Mouse (Mus musculus) bone marrow, adult 2 months (tissue): Measurements from ENCODE around the gene Ptges. TPM values are rescaled to one million over a fixed set of nuclear protein-coding genes. Genes with fewer than 3 reads are reported as not detected.

Experiments used
- H3K27ac ChIP-seq: fragments of 200-500 bp; 2 replicates; pipeline ENCODE4 v1.5.1; 2012; ENCODE audit warnings: low read depth, mild to moderate bottlenecking, control low read depth, inconsistent platforms, low read length; ENCODE audit not compliant: control insufficient read depth, poor library complexity, insufficient read depth
- H3K4me1 ChIP-seq: fragments of 200-500 bp; 2 replicates; pipeline ENCODE4 v1.6.1; 2011; ENCODE audit warnings: low read length; ENCODE audit not compliant: control insufficient read depth, insufficient read depth
- H3K4me3 ChIP-seq: fragments of 200-500 bp; replicated peaks from 2 replicates; pipeline ENCODE3; 2011; ENCODE audit warnings: mild to moderate bottlenecking, low read depth, low read length, control low read depth; ENCODE audit not compliant: control insufficient read depth
- CTCF ChIP-seq: fragments of 200-500 bp; IDR thresholded peaks from 2 replicates; pipeline ENCODE4 v1.5.1; 2011; ENCODE audit warnings: low read length, control low read depth; ENCODE audit not compliant: control insufficient read depth, insufficient read depth
- POLR2A ChIP-seq: fragments of 200-500 bp; IDR thresholded peaks from 2 replicates; pipeline ENCODE4 v1.6.1; 2011; ENCODE audit warnings: low read depth, mild to moderate bottlenecking, control low read depth, low read length, borderline replicate concordance; ENCODE audit not compliant: control insufficient read depth
- WGBS: fragments of 180-500 bp; shearing (Covaris S2); methylation state at CpG from one replicate; pipeline ENCODE4 v1.1.7; 2018; 5-methylcytosine and 5-hydroxymethylcytosine counted together
- polyA plus RNA-seq: library from polyadenylated mRNA; stranded (reverse); fragments of >200 nt; gene quantifications from 2 replicates; pipeline ENCODE4 v1.2.4, GENCODE M21; 2011; ENCODE audit warnings: low replicate concordance; ENCODE audit not compliant: missing spikeins, insufficient read depth, insufficient read length

The Ptges gene
- polyA plus RNA-seq, 1 experiment, result 8.0 TPM

- no peaks in the 10 kb centered on the region for H3K4me1 ChIP-seq
- no peak overlapping the region for H3K4me3 ChIP-seq
- 78% methylated on average over 8 of the region's 8 CpGs for WGBS
- TF ChIP-seq POLR2A (no peak), CTCF (no peak)
- H3K27ac ChIP-seq, result no peak overlapping the region
These were observed 16.6 kb downstream of the Ptges start for GRCm38 (mm10) chr2:30913022-30913421.

GRCm38 (mm10) chr2:30912291-30912773 is 17.3 kb downstream of the Ptges start:
- no peaks in the 10 kb centered on the region for H3K4me1 ChIP-seq
- no peak overlapping the region for H3K4me3 ChIP-seq
- WGBS, result 68% methylated on average over 4 of the region's 4 CpGs
- TF ChIP-seq CTCF, result no peak
- TF ChIP-seq POLR2A, result no peak
- H3K27ac ChIP-seq, result no peak overlapping the region

GRCm38 (mm10) chr2:30906641-30907040 is 23.0 kb downstream of the Ptges start:
- no peak for TF ChIP-seq CTCF
- no peak for TF ChIP-seq POLR2A
- WGBS, result 69% methylated on average over 4 of the region's 4 CpGs
- Histone ChIP-seq H3K27ac (no peak overlapping the region), H3K4me3 (no peak overlapping the region), H3K4me1 (no peaks in the 10 kb centered on the region)

- no peak overlapping the region for H3K4me3 ChIP-seq
- TF ChIP-seq POLR2A, result no peak
- TF ChIP-seq CTCF, result no peak
These were observed 23.8 kb downstream of the Ptges start for GRCm38 (mm10) chr2:30905906-30906305.

GRCm38 (mm10) chr2:30904991-30905390 is 24.7 kb downstream of the Ptges start:
- Histone ChIP-seq H3K4me3 (no peak overlapping the region), H3K4me1 (no peaks in the 10 kb centered on the region)
- WGBS, result 75% methylated on average over 7 of the region's 7 CpGs

More at GRCm38 (mm10) chr2:30905906-30906305, 23.8 kb downstream of the Ptges start:
- H3K4me1 ChIP-seq, result no peaks in the 10 kb centered on the region
- no peak overlapping the region for H3K27ac ChIP-seq
- WGBS, result 88% methylated on average over 8 of the region's 8 CpGs

GRCm38 (mm10) chr2:30904231-30904630 is 25.4 kb downstream of the Ptges start:
- WGBS, result 78% methylated on average over 6 of the region's 6 CpGs
- no peak overlapping the region for H3K27ac ChIP-seq
- no peaks in the 10 kb centered on the region for H3K4me1 ChIP-seq
- no peak overlapping the region for H3K4me3 ChIP-seq
- TF ChIP-seq CTCF (no peak), POLR2A (no peak)

More at GRCm38 (mm10) chr2:30904991-30905390, 24.7 kb downstream of the Ptges start:
- no peak for TF ChIP-seq POLR2A
- no peak for TF ChIP-seq CTCF
- H3K27ac ChIP-seq, result no peak overlapping the region

- Histone ChIP-seq H3K27ac (no peak overlapping the region), H3K4me1 (no peaks in the 10 kb centered on the region), H3K4me3 (no peak overlapping the region)
- 36% methylated on average over 36 of the region's 37 CpGs for WGBS
- TF ChIP-seq CTCF (no peak), POLR2A (no peak)
These were observed 26.6 kb downstream of the Ptges start for GRCm38 (mm10) chr2:30902726-30903722.

GRCm38 (mm10) chr2:30902256-30902655 is 27.4 kb downstream of the Ptges start:
- Histone ChIP-seq H3K4me3 (no peak overlapping the region), H3K4me1 (peaks cover 2% of the 10 kb centered on the region), H3K27ac (no peak overlapping the region)
- TF ChIP-seq POLR2A, result no peak
- no peak for TF ChIP-seq CTCF
- 81% methylated on average over 8 of the region's 8 CpGs for WGBS
